Mouse (Mus musculus) kidney, embryonic 16.5 days (tissue): Measurements from ENCODE around the gene Tk2. TPM values are rescaled to one million over a fixed set of nuclear protein-coding genes. Genes with fewer than 3 reads are reported as not detected.

Experiments
- ATAC-seq: fragments of 200-750 bp; cut with Nextera tagmentation; 2 replicates; pipeline ENCODE4 v1.8.0; 2017; ENCODE audit warnings: moderate TSS enrichment; ENCODE audit not compliant: low FRiP score, low TSS enrichment
- H3K27ac ChIP-seq: fragments of 300-500 bp; sonication (generic); 2 replicates; pipeline ENCODE4 v1.5.1; 2014; ENCODE audit warnings: low read length
- H3K27me3 ChIP-seq: fragments of 300-500 bp; sonication (generic); 2 replicates; pipeline ENCODE4 v1.6.1; 2014; ENCODE audit warnings: low read length, control low read depth, mixed read lengths; ENCODE audit not compliant: insufficient read depth
- H3K36me3 ChIP-seq: fragments of 300-500 bp; sonication (generic); 2 replicates; pipeline ENCODE4 v1.6.1; 2014; ENCODE audit warnings: low read length, control low read depth, mixed read lengths; ENCODE audit not compliant: insufficient read depth
- H3K4me1 ChIP-seq: fragments of 300-500 bp; sonication (generic); 2 replicates; pipeline ENCODE4 v1.6.1; 2014; ENCODE audit warnings: low read length, control low read depth, mixed read lengths; ENCODE audit not compliant: insufficient read depth
- H3K4me2 ChIP-seq: fragments of 300-500 bp; sonication (generic); replicated peaks from 2 replicates; pipeline ENCODE4 v1.6.1; 2014; ENCODE audit warnings: low read depth, low read length
- H3K4me3 ChIP-seq: fragments of 300-500 bp; sonication (generic); 2 replicates; pipeline ENCODE4 v1.5.1; 2014; ENCODE audit warnings: mild to moderate bottlenecking, low read length
- H3K9ac ChIP-seq: fragments of 300-500 bp; sonication (generic); replicated peaks from 2 replicates; pipeline ENCODE4 v1.6.1; 2014; ENCODE audit warnings: low read length
- H3K9me3 ChIP-seq: fragments of 300-500 bp; sonication (generic); 2 replicates; pipeline ENCODE4 v1.6.1; 2016; ENCODE audit warnings: low read length, control low read depth
- WGBS: fragments of 180-500 bp; shearing (Covaris S2); extraction: QIAGEN DNeasy Blood & Tissue Kit; methylation state at CpG from one replicate; pipeline ENCODE4 v1.1.7; 2014; 5-methylcytosine and 5-hydroxymethylcytosine counted together
- polyA plus RNA-seq: library from polyadenylated mRNA; unstranded; fragments of >200 nt; fragmentation: Nextera tagmentation; extraction: Ambion mirVana; gene quantifications from 2 replicates; pipeline ENCODE4 v1.2.1, GENCODE M21; 2015

Tk2 gene
- polyA plus RNA-seq, 1 experiment from 2014 or later: 25.5 TPM

DNA sequence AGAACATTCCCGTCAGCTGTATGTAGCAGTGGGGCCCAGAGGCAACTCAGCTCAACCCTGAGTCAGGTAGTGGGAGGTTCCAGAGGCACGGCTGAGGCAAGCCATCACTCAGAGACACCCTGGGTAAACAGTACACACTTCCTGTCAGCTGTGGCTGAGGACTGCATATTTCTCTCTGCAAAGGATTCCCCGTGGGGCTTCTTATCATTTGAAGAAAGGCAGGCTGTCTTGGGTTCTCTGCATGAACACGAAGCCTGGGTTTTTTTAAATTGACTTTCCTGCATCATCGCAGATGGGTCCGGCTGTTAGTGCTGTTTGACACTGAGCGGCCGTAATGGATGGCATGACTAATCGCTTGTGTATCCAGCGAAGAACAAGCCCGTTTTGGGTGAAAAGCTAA, 56.9 kb downstream of the Tk2 start:
- 15% methylated on average over 11 of the region's 11 CpGs for WGBS

DNA sequence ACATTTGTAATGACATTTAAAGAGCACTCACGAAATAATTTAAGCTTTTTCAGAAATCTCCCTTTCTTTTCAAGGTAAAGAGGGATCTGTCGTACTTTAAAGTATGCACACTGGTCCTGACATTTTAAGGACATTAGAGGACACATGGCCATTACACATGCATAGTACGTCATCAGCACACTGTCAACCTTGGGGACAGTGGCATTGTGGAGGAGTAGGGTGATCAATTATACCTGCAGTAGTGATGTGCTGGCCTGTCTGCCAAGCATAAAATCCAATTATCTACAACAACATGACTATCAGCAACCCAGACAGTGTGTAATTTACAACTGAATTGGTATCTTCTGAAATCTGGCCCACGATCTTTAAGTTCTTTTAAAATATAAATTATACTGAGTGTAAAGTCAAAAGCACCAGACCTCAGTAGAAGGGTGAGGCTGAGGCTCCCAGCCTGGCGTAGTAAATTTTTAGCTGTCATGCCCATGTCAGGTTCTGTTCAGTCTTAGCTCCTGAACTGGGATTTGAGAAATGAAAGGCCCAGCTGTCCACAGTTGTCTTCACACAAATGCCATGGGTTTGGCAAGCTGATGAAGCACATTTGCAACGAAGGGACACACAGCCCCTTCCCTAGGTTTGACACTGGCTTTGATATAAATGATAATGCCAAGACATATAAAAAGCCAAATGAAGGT, 57.4 kb downstream of the Tk2 start:
- Histone ChIP-seq H3K4me3 (no peak overlapping the region), H3K9me3 (no peaks in the 10 kb centered on the region), H3K36me3 (no peaks in the 10 kb centered on the region), H3K4me1 (peaks cover 12% of the 10 kb centered on the region), H3K4me2 (no peak overlapping the region), H3K27me3 (no peaks in the 10 kb centered on the region), H3K27ac (0 out of 2 replicates have a peak overlapping the region, but pooled peaks have one; percentile 3), H3K9ac (no peak overlapping the region)
- WGBS: 43% methylated on average over 6 of the region's 6 CpGs
- ATAC-seq: no peak

More for the DNA sequence above, 56.9 kb downstream of the Tk2 start:
- Histone ChIP-seq H3K4me2 (no peak overlapping the region), H3K4me1 (peaks cover 12% of the 10 kb centered on the region), H3K9me3 (peaks cover 4% of the 10 kb centered on the region; the same call in 1 of the 2 replicates), H3K27me3 (no peaks in the 10 kb centered on the region), H3K4me3 (no peak overlapping the region), H3K36me3 (no peaks in the 10 kb centered on the region), H3K27ac (0 out of 2 replicates have a peak overlapping the region, but pooled peaks have one; percentile 3), H3K9ac (no peak overlapping the region)
- ATAC-seq: peak; percentile 89

DNA sequence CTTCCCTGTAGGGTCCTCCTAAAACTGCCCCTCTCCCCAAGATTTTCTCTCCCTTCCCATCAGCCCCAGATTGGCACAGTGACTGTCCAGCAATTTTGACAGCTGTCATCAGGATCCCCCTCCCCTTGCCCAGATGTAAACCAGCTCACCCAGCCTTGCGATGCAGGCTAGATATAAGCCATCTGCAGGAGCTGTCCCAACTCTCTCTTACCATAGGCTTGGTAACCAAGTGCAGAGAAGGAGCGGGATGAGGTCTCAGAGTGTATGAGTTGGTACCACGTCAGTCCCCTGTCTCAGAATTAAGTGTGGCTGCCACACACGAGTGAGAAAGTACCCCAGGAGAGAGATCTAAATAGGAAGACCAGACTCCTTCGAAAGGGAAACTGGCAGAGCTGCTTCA, 59.9 kb downstream of the Tk2 start:
- H3K9ac ChIP-seq: no peak overlapping the region
- H3K27me3 ChIP-seq: no peaks in the 10 kb centered on the region
- 58% methylated on average over 5 of the region's 5 CpGs for WGBS
- no peaks in the 10 kb centered on the region for H3K36me3 ChIP-seq
- H3K4me1 ChIP-seq: peaks cover 18% of the 10 kb centered on the region
- no peaks in the 10 kb centered on the region for H3K9me3 ChIP-seq
- no peak overlapping the region for H3K4me3 ChIP-seq
- ATAC-seq: no peak
- H3K27ac ChIP-seq: no peak overlapping the region
- H3K4me2 ChIP-seq: no peak overlapping the region

DNA sequence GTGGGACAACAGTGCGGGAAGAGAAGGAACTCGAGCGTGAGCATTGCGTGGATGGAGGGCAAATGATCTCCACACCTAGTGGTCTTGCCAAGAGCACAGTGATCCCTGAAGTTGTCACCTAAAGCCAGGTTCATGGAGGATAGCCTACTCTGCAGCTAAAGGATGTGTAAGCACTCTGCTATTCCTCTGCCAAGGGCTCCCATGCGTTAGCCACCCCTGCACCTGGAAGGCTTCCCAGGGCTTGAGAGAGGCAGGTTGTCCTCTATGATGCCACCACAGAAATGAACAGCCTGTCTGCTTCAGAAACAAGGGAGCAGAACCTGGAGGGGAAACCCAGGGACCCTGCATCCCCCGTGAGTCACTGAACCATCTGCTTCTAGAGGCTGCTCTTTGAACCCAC, 60.7 kb downstream of the Tk2 start:
- H3K27me3 ChIP-seq: no peaks in the 10 kb centered on the region
- no peak for ATAC-seq
- WGBS: 56% methylated on average over 6 of the region's 6 CpGs
- H3K27ac ChIP-seq: no peak overlapping the region
- no peaks in the 10 kb centered on the region for H3K36me3 ChIP-seq
- H3K9ac ChIP-seq: no peak overlapping the region
- no peak overlapping the region for H3K4me2 ChIP-seq
- no peaks in the 10 kb centered on the region for H3K9me3 ChIP-seq
- H3K4me3 ChIP-seq: no peak overlapping the region
- H3K4me1 ChIP-seq: peaks cover 18% of the 10 kb centered on the region

DNA sequence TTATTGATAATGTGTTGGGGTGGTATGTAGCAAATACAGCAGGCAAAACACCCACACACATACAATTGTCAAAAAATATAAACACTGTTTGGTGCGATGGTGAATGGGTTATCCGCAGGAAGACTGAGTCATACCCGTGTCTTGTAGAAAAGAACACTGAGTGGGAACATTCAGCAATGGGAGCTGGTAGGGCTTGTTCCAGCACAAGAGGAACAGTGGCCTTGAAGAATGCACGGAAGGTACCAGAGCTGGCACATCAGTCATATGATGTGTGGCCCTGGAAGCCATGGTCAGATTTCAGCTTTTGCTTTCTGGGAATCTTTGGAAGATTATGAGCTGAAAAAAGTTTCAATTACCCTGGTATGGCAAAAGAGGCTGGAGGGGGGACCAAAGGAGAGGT, 61.5 kb downstream of the Tk2 start:
- H3K4me1 ChIP-seq: peaks cover 15% of the 10 kb centered on the region
- H3K27me3 ChIP-seq: no peaks in the 10 kb centered on the region
- no peak for ATAC-seq
- H3K36me3 ChIP-seq: no peaks in the 10 kb centered on the region
- no peak overlapping the region for H3K9ac ChIP-seq
- H3K4me3 ChIP-seq: no peak overlapping the region
- 82% methylated on average over 4 of the region's 4 CpGs for WGBS
- no peaks in the 10 kb centered on the region for H3K9me3 ChIP-seq
- no peak overlapping the region for H3K4me2 ChIP-seq
- no peak overlapping the region for H3K27ac ChIP-seq

DNA sequence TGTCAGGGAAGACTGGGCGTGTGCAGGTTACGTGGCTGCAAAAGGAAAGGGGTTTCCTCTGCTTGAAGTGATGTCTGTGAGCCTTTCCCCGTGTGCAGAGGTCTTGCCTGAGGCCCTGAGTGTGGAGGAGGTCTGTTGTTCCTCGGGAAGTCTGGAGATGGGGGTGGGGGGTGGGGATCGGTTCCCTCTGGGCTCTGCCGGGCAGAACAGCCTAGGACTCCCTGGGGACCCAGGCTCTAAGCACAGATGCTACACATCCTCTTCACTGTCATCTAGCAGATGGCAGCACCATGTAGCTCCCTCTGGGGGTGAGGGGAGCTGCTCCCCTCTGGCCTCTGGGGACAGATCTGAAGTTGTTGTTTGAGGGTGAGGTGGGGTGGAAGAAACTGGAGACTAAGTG, 63.5 kb downstream of the Tk2 start:
- ATAC-seq: peak; percentile 28; the same call in 1 of the 2 replicates
- Histone ChIP-seq H3K36me3 (no peaks in the 10 kb centered on the region), H3K27ac (no peak overlapping the region), H3K4me3 (no peak overlapping the region), H3K9me3 (no peaks in the 10 kb centered on the region), H3K4me2 (no peak overlapping the region), H3K9ac (no peak overlapping the region), H3K27me3 (no peaks in the 10 kb centered on the region), H3K4me1 (peaks cover 6% of the 10 kb centered on the region)
- WGBS: 20% methylated on average over 6 of the region's 6 CpGs

DNA sequence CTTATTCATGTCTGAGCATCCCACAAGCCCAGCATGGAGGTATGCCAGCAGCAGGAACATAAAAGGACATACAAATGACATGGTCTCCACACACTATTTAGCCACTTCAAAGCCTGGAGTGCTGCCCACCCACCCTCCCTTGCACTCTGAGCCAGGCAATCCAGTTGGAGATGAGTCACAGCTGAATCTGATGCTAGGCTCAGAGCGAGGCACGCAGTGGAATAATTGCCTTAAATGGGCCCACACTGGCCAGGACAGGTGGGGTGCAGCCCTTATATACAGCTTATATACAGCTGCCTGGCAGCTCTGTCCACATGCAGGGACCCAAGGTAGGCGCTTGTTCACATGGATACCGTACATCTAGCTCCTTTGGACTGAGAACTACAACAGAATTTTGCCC, 71.3 kb downstream of the Tk2 start:
- H3K9ac ChIP-seq: no peak overlapping the region
- peaks cover 11% of the 10 kb centered on the region for H3K27me3 ChIP-seq
- no peak overlapping the region for H3K27ac ChIP-seq
- no peaks in the 10 kb centered on the region for H3K4me1 ChIP-seq
- H3K4me3 ChIP-seq: no peak overlapping the region
- WGBS: 80% methylated on average over 4 of the region's 4 CpGs
- H3K36me3 ChIP-seq: no peaks in the 10 kb centered on the region
- ATAC-seq: no peak
- H3K9me3 ChIP-seq: no peaks in the 10 kb centered on the region
- H3K4me2 ChIP-seq: no peak overlapping the region

Other genes starting within 250 kb of the Tk2 start
- 38.1 and 42.2 TPM in 2 replicates for gene Cdh5, start 146.9 kb downstream of the Tk2 start, polyA plus RNA-seq
- gene Bean1, start 78.1 kb downstream of the Tk2 start, polyA plus RNA-seq: 2.3 and 2.5 TPM in 2 replicates
- 40.0 and 46.7 TPM in 2 replicates for gene Cklf, start 2.3 kb upstream of the Tk2 start, polyA plus RNA-seq
- not detected in 2 replicates for gene Cmtm2a, start 44.6 kb upstream of the Tk2 start, polyA plus RNA-seq
- gene Gm45711, start 61.5 kb upstream of the Tk2 start, polyA plus RNA-seq: not detected in 2 replicates
- not detected in 2 replicates for gene Cmtm1, start 61.6 kb upstream of the Tk2 start, polyA plus RNA-seq
- gene Gm11020, start 73.0 kb upstream of the Tk2 start, polyA plus RNA-seq: not detected in 2 replicates
- not detected in 2 replicates for gene Cmtm2b, start 73.7 kb upstream of the Tk2 start, polyA plus RNA-seq
- gene Cmtm3, start 90.9 kb upstream of the Tk2 start, polyA plus RNA-seq: 172 and 174 TPM in 2 replicates
- 3.4 and 3.6 TPM in 2 replicates for gene Cmtm4, start 147.2 kb upstream of the Tk2 start, polyA plus RNA-seq
- gene Dync1li2, start 194.5 kb upstream of the Tk2 start, polyA plus RNA-seq: 59.0 and 62.7 TPM in 2 replicates